Comparison of ENCODE assay signal across 20 mouse cellular contexts in the genomic region with DNA sequence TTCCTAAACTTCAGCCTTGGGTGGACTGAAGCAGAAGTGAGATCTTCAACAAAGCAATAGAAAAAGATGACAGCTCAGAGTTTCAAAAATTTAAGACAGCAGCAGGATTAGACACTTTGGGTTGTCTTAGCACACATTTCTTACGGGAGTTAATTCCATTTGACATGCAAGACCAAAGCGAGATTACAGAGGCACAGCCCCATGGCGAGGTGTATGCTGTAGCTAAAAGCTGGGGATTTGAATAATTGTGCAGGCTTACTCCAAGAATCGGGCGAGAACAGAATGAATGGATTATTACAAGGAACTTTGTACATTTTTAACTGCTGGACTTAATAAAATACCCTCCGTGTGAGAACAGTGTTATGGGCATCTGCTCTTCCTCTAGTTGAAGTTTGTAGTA.
A peak's percentile ranks its signal among the peaks of the same experiment; 100 is the strongest.
DNase-seq lines count a peak whose midpoint lies in the region; ATAC-seq and TF ChIP-seq lines count a peak whose summit lies in the region.
"Had no signal": no experiment of that assay in that cellular context is flagged by ENCODE, and none has a peak within 500 bp of the region (broad histone marks: within the 10 kb centered on the region; RNA-seq: fewer than 3 reads in every experiment).

No protein-coding gene starts in this region.

- no peak overlapping the region for H3K4me3 ChIP-seq in intestine, embryonic 14.5 days (ENCODE audit: low read depth, low read length)
- H3K4me3 ChIP-seq in intestine, postnatal 0 days (ENCODE audit: low read depth, low read length): no peak overlapping the region
- no peak overlapping the region for H3K4me3 ChIP-seq in midbrain, embryonic 11.5 days (ENCODE audit: low read depth, low read length)
- H3K4me3 ChIP-seq in midbrain, embryonic 14.5 days (replicated peaks; ENCODE audit: low read depth, low read length): no peak overlapping the region
- H3K4me3 ChIP-seq: forebrain, embryonic 13.5 days; hindbrain, embryonic 12.5 days had no signal

- 34% methylated on average over 6 of the region's 6 CpGs for WGBS in intestine, embryonic 14.5 days
- WGBS in intestine, postnatal 0 days: 62% methylated on average over 6 of the region's 6 CpGs
- 13% methylated on average over 6 of the region's 6 CpGs for WGBS in midbrain, embryonic 11.5 days
- WGBS in midbrain, embryonic 14.5 days: 13% methylated on average over 6 of the region's 6 CpGs

- H3K36me3 ChIP-seq in intestine, embryonic 14.5 days (ENCODE audit: control insufficient read depth, insufficient read depth, low read length): no peaks in the 10 kb centered on the region
- no peaks in the 10 kb centered on the region for H3K36me3 ChIP-seq in intestine, postnatal 0 days (ENCODE audit: control insufficient read depth, insufficient read depth)
- H3K36me3 ChIP-seq in midbrain, embryonic 11.5 days (ENCODE audit: control insufficient read depth, insufficient read depth, low read length): no peaks in the 10 kb centered on the region
- H3K36me3 ChIP-seq in midbrain, embryonic 14.5 days (ENCODE audit: control insufficient read depth, insufficient read depth, low read length): no peaks in the 10 kb centered on the region
- H3K36me3 ChIP-seq: hindbrain, embryonic 12.5 days had no signal

- DNase-seq in intestine, embryonic 14.5 days (ENCODE audit: low spot score): no peak
- DNase-seq in midbrain, embryonic 11.5 days (ENCODE audit: low spot score, missing footprints): peak; percentile 91
- peak; percentile 70 for DNase-seq in midbrain, embryonic 14.5 days
- peak; percentile 20 for DNase-seq in retina, postnatal 1 day
- DNase-seq in frontal cortex, postnatal 25 days (ENCODE audit: low spot score in 2 of 2): no peak
- DNase-seq in urinary bladder, adult 2 months (ENCODE audit: low spot score): no peak
- DNase-seq: adrenal gland, postnatal 14 days; cerebellum, adult 2 months; cerebellum, postnatal 10 days; forebrain, postnatal 0 days; gastrocnemius, postnatal 36 days; heart, adult 11 months; heart, postnatal 10 days; heart, postnatal 4 days had no signal

- no peaks in the 10 kb centered on the region for H3K4me1 ChIP-seq in intestine, embryonic 14.5 days (replicated peaks; ENCODE audit: control insufficient read depth, insufficient read depth, low read length)
- H3K4me1 ChIP-seq in intestine, postnatal 0 days (replicated peaks; ENCODE audit: control insufficient read depth, insufficient read depth, low read length): no peaks in the 10 kb centered on the region
- peaks cover 17% of the 10 kb centered on the region for H3K4me1 ChIP-seq in midbrain, embryonic 11.5 days (ENCODE audit: control insufficient read depth, insufficient read depth, low read length)
- peaks cover 17% of the 10 kb centered on the region; the same call in 1 of the 2 replicates for H3K4me1 ChIP-seq in midbrain, embryonic 14.5 days (ENCODE audit: control insufficient read depth, insufficient read depth, low read length)

- ATAC-seq in intestine, embryonic 14.5 days (replicated peaks; ENCODE audit: low FRiP score, low TSS enrichment, low read depth): 0 out of 2 replicates have a peak, but pooled peaks have one; percentile 43
- no peak for ATAC-seq in intestine, postnatal 0 days
- ATAC-seq in midbrain, embryonic 11.5 days (ENCODE audit: low FRiP score): peak; percentile 86
- ATAC-seq in midbrain, embryonic 14.5 days (ENCODE audit: low FRiP score, low TSS enrichment): peak; percentile 73; the same call in 1 of the 2 replicates
- ATAC-seq: activated CD4-positive, CD25-positive, alpha-beta regulatory T cell, adult 4 months; forebrain, embryonic 13.5 days; forebrain, postnatal 0 days; Patski had no signal

- H3K27me3 ChIP-seq in intestine, embryonic 14.5 days (replicated peaks; ENCODE audit: control insufficient read depth, insufficient read depth, low read length): no peaks in the 10 kb centered on the region
- H3K27me3 ChIP-seq in intestine, postnatal 0 days (replicated peaks; ENCODE audit: control insufficient read depth, insufficient read depth, low read length): no peaks in the 10 kb centered on the region
- H3K27me3 ChIP-seq in midbrain, embryonic 11.5 days (ENCODE audit: control insufficient read depth, insufficient read depth, low read length): no peaks in the 10 kb centered on the region
- no peaks in the 10 kb centered on the region for H3K27me3 ChIP-seq in midbrain, embryonic 14.5 days (ENCODE audit: control insufficient read depth, insufficient read depth, low read length)
- H3K27me3 ChIP-seq: CH12.LX; forebrain, embryonic 13.5 days; hindbrain, embryonic 12.5 days had no signal

- H3K4me2 ChIP-seq in intestine, embryonic 14.5 days (ENCODE audit: low read length): no peak overlapping the region
- H3K4me2 ChIP-seq in intestine, postnatal 0 days (replicated peaks; ENCODE audit: low read depth): no peak overlapping the region
- no peak overlapping the region for H3K4me2 ChIP-seq in midbrain, embryonic 11.5 days
- no peak overlapping the region for H3K4me2 ChIP-seq in midbrain, embryonic 14.5 days (ENCODE audit: low read length)
- H3K4me2 ChIP-seq: forebrain, embryonic 13.5 days; hindbrain, embryonic 12.5 days had no signal

- TF ChIP-seq CTCF in intestine, postnatal 0 days (IDR thresholded peaks at IDR 0.05; ENCODE audit: low read depth): no peak

- H3K9ac ChIP-seq in intestine, embryonic 14.5 days (ENCODE audit: low read length): no peak overlapping the region
- no peak overlapping the region for H3K9ac ChIP-seq in intestine, postnatal 0 days (ENCODE audit: low read depth, low read length)
- H3K9ac ChIP-seq in midbrain, embryonic 11.5 days (ENCODE audit: low read length): no peak overlapping the region
- no peak overlapping the region for H3K9ac ChIP-seq in midbrain, embryonic 14.5 days (replicated peaks; ENCODE audit: low read length)
- H3K9ac ChIP-seq: forebrain, embryonic 13.5 days; forebrain, postnatal 0 days; hindbrain, embryonic 12.5 days had no signal

- no peak overlapping the region for H3K27ac ChIP-seq in intestine, embryonic 14.5 days (ENCODE audit: low read depth)
- no peak overlapping the region for H3K27ac ChIP-seq in intestine, postnatal 0 days (ENCODE audit: low read depth, low read length)
- H3K27ac ChIP-seq in midbrain, embryonic 11.5 days (ENCODE audit: low read depth, low read length): no peak overlapping the region
- H3K27ac ChIP-seq in midbrain, embryonic 14.5 days (replicated peaks; ENCODE audit: low read depth, low read length): no peak overlapping the region
- H3K27ac ChIP-seq: forebrain, embryonic 13.5 days; hindbrain, embryonic 12.5 days had no signal

- H3K9me3 ChIP-seq in intestine, embryonic 14.5 days (ENCODE audit: control insufficient read depth, low read length): no peaks in the 10 kb centered on the region
- no peaks in the 10 kb centered on the region for H3K9me3 ChIP-seq in intestine, postnatal 0 days (ENCODE audit: control insufficient read depth)
- no peaks in the 10 kb centered on the region for H3K9me3 ChIP-seq in midbrain, embryonic 11.5 days (ENCODE audit: control insufficient read depth, low read length)
- H3K9me3 ChIP-seq in midbrain, embryonic 14.5 days (ENCODE audit: control insufficient read depth, low read length): no peaks in the 10 kb centered on the region
- H3K9me3 ChIP-seq: forebrain, embryonic 13.5 days; hindbrain, embryonic 12.5 days had no signal

Comparison
In these comparisons a context has a peak if more than half of its experiments do, and no peak if none do; other contexts are left out.
1. DNase-seq: peak in midbrain, embryonic 11.5 days (single experiment), midbrain, embryonic 14.5 days (single experiment) and retina, postnatal 1 day (single experiment); none in intestine, embryonic 14.5 days (single experiment), frontal cortex, postnatal 25 days (0 of 2) and urinary bladder, adult 2 months (single experiment).